Mouse (Mus musculus) bone marrow, adult 2 months (tissue): Measurements from ENCODE around the gene Il12rb1.

Source experiments
- CTCF ChIP-seq: fragments of 200-500 bp; IDR thresholded peaks from 2 replicates; pipeline ENCODE4 v1.5.1; 2011; ENCODE audit warnings: low read length, control low read depth; ENCODE audit not compliant: control insufficient read depth, insufficient read depth
- POLR2A ChIP-seq: fragments of 200-500 bp; IDR thresholded peaks from 2 replicates; pipeline ENCODE4 v1.6.1; 2011; ENCODE audit warnings: low read depth, mild to moderate bottlenecking, control low read depth, low read length, borderline replicate concordance; ENCODE audit not compliant: control insufficient read depth

DNA sequence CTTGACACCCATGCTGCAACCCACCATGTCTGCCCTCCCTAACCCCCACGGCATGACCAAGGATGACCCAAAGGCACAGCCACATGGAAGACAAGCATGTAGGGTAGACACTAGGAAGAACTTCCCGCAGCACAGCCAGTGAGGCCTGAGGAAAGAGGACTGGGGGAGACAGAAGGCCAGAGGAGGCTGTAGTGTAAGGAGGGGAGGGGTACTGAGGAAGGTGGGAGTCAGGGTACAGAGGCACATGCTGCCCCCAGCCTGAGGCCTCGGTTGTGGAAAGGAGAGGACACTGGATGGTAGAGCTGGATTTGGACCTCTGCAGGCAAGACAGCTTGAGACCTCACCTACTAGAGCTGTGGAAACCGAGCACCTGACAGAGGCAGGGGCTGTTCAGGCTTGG, 42.7 kb downstream of the Il12rb1 start:
- TF ChIP-seq CTCF (no peak), POLR2A (no peak)
